Mouse (Mus musculus): Measurements from ENCODE around the gene Lrfn5. TPM values are rescaled to one million over a fixed set of nuclear protein-coding genes. Genes with fewer than 3 reads are reported as not detected.

The Lrfn5 gene
- 3.4 and 5.3 TPM in 2 replicates for polyA plus RNA-seq (2014; fragmentation: Nextera tagmentation; extraction: Ambion mirVana)

- peak within 1 kb of the TSS; percentile 89 for H3K4me2 ChIP-seq (replicated peaks; ENCODE audit: low read depth, low read length)
- H3K9ac ChIP-seq (ENCODE audit: low read depth, low read length), result peak within 1 kb of the TSS; percentile 64
- peak; percentile 81 for DNase-seq (ENCODE audit: low spot score)
Observed at GRCm38 (mm10) chr12:61522829-61523370, at the start of gene Lrfn5. TSS of gene Lrfn5 (plus strand) at chr12:61523150.

GRCm38 (mm10) chr12:61521501-61522147 is 1.3 kb upstream of the Lrfn5 start:
- no peaks in the 10 kb centered on the region for H3K9me3 ChIP-seq (ENCODE audit: control insufficient read depth, low read length)
- no peaks in the 10 kb centered on the region for H3K4me1 ChIP-seq (replicated peaks; ENCODE audit: control insufficient read depth, insufficient read depth, low read length)
- H3K36me3 ChIP-seq (ENCODE audit: control insufficient read depth, insufficient read depth, low read length), result no peaks in the 10 kb centered on the region
- ATAC-seq (ENCODE audit: low FRiP score) (no peak), DNase-seq (ENCODE audit: low spot score) (peak; percentile 33)
- H3K9ac ChIP-seq (ENCODE audit: low read depth, low read length), result no peak overlapping the region
- 2% methylated on average over 20 of the region's 20 CpGs for WGBS
- peaks cover 22% of the 10 kb centered on the region for H3K27me3 ChIP-seq (ENCODE audit: control insufficient read depth, insufficient read depth, low read length)
- H3K4me2 ChIP-seq (replicated peaks; ENCODE audit: low read depth, low read length), result peak overlapping the region; percentile 24
- H3K4me3 ChIP-seq (ENCODE audit: low read depth, low read length), result 0 out of 2 replicates have a peak overlapping the region, but pooled peaks have one; percentile 1
- no peak overlapping the region for H3K27ac ChIP-seq (ENCODE audit: low read depth, low read length)

More at GRCm38 (mm10) chr12:61522829-61523370, at the start of gene Lrfn5:
- Histone ChIP-seq H3K4me3 (ENCODE audit: low read depth, low read length) (peak within 1 kb of the TSS; percentile 56), H3K27ac (ENCODE audit: low read depth, low read length) (peak within 1 kb of the TSS; percentile 54), H3K27me3 (ENCODE audit: control insufficient read depth, insufficient read depth, low read length) (peaks cover 22% of the 10 kb centered on the region), H3K9me3 (ENCODE audit: control insufficient read depth, low read length) (no peaks in the 10 kb centered on the region), H3K36me3 (ENCODE audit: control insufficient read depth, insufficient read depth, low read length) (no peaks in the 10 kb centered on the region), H3K4me1 (replicated peaks; ENCODE audit: control insufficient read depth, insufficient read depth, low read length) (no peaks in the 10 kb centered on the region)
- WGBS, result under 1% methylated on average over 39 of the region's 50 CpGs
- ATAC-seq (ENCODE audit: low FRiP score), result peak; percentile 92

GRCm38 (mm10) chr12:61522148-61522828 is 662 bp upstream of the Lrfn5 start:
- Histone ChIP-seq H3K4me2 (replicated peaks; ENCODE audit: low read depth, low read length) (peak overlapping the region; percentile 89), H3K4me3 (ENCODE audit: low read depth, low read length) (peak overlapping the region; percentile 56), H3K9ac (ENCODE audit: low read depth, low read length) (no peak overlapping the region), H3K4me1 (replicated peaks; ENCODE audit: control insufficient read depth, insufficient read depth, low read length) (no peaks in the 10 kb centered on the region), H3K27ac (ENCODE audit: low read depth, low read length) (no peak overlapping the region; the same call in 1 of the 2 replicates), H3K27me3 (ENCODE audit: control insufficient read depth, insufficient read depth, low read length) (peaks cover 22% of the 10 kb centered on the region), H3K9me3 (ENCODE audit: control insufficient read depth, low read length) (no peaks in the 10 kb centered on the region), H3K36me3 (ENCODE audit: control insufficient read depth, insufficient read depth, low read length) (no peaks in the 10 kb centered on the region)
- ATAC-seq (ENCODE audit: low FRiP score) (peak; percentile 56), DNase-seq (ENCODE audit: low spot score) (peak; percentile 43)
- 1% methylated on average over 6 of the region's 6 CpGs for WGBS

- Histone ChIP-seq H3K36me3 (ENCODE audit: control insufficient read depth, insufficient read depth, low read length) (no peaks in the 10 kb centered on the region), H3K9me3 (ENCODE audit: control insufficient read depth, low read length) (no peaks in the 10 kb centered on the region), H3K4me3 (ENCODE audit: low read depth, low read length) (peak overlapping the region; percentile 56), H3K27me3 (ENCODE audit: control insufficient read depth, insufficient read depth, low read length) (peaks cover 22% of the 10 kb centered on the region), H3K27ac (ENCODE audit: low read depth, low read length) (no peak overlapping the region), H3K4me1 (replicated peaks; ENCODE audit: control insufficient read depth, insufficient read depth, low read length) (no peaks in the 10 kb centered on the region), H3K4me2 (replicated peaks; ENCODE audit: low read depth, low read length) (peak overlapping the region; percentile 89), H3K9ac (ENCODE audit: low read depth, low read length) (peak overlapping the region; percentile 23)
- WGBS, result 2% methylated on average over 16 of the region's 16 CpGs
- peak; percentile 52 for DNase-seq (ENCODE audit: low spot score)
- ATAC-seq (ENCODE audit: low FRiP score), result no peak
Observed at GRCm38 (mm10) chr12:61523631-61524182, 757 bp downstream of the Lrfn5 start.

- DNase-seq (ENCODE audit: low spot score) (peak; percentile 64), ATAC-seq (ENCODE audit: low FRiP score) (no peak)
- Histone ChIP-seq H3K4me2 (replicated peaks; ENCODE audit: low read depth, low read length) (peak overlapping the region; percentile 89), H3K9ac (ENCODE audit: low read depth, low read length) (peak overlapping the region; percentile 42), H3K27ac (ENCODE audit: low read depth, low read length) (no peak overlapping the region), H3K4me1 (replicated peaks; ENCODE audit: control insufficient read depth, insufficient read depth, low read length) (no peaks in the 10 kb centered on the region), H3K9me3 (ENCODE audit: control insufficient read depth, low read length) (no peaks in the 10 kb centered on the region), H3K36me3 (ENCODE audit: control insufficient read depth, insufficient read depth, low read length) (no peaks in the 10 kb centered on the region), H3K4me3 (ENCODE audit: low read depth, low read length) (peak overlapping the region; percentile 56), H3K27me3 (ENCODE audit: control insufficient read depth, insufficient read depth, low read length) (peaks cover 22% of the 10 kb centered on the region)
- under 1% methylated on average over 33 of the region's 33 CpGs for WGBS
Observed at GRCm38 (mm10) chr12:61524183-61524651, 1.3 kb downstream of the Lrfn5 start.

- WGBS, result 0% methylated on average over 9 of the region's 9 CpGs
- Histone ChIP-seq H3K27me3 (ENCODE audit: control insufficient read depth, insufficient read depth, low read length) (peaks cover 16% of the 10 kb centered on the region), H3K4me3 (ENCODE audit: low read depth, low read length) (no peak overlapping the region), H3K9ac (ENCODE audit: low read depth, low read length) (no peak overlapping the region), H3K9me3 (ENCODE audit: control insufficient read depth, low read length) (no peaks in the 10 kb centered on the region), H3K4me2 (replicated peaks; ENCODE audit: low read depth, low read length) (peak overlapping the region; percentile 18; the same call in 1 of the 2 replicates), H3K4me1 (replicated peaks; ENCODE audit: control insufficient read depth, insufficient read depth, low read length) (no peaks in the 10 kb centered on the region), H3K36me3 (ENCODE audit: control insufficient read depth, insufficient read depth, low read length) (no peaks in the 10 kb centered on the region), H3K27ac (ENCODE audit: low read depth, low read length) (no peak overlapping the region)
- DNase-seq (ENCODE audit: low spot score), result peak; percentile 54
- peak; percentile 43; the same call in 1 of the 2 replicates for ATAC-seq (ENCODE audit: low FRiP score)
Observed at GRCm38 (mm10) chr12:61526199-61526598, 3.2 kb downstream of the Lrfn5 start.

- no peak overlapping the region for H3K4me2 ChIP-seq (replicated peaks; ENCODE audit: low read depth, low read length)
Observed at GRCm38 (mm10) chr12:61579949-61580348, 57.0 kb downstream of the Lrfn5 start.

GRCm38 (mm10) chr12:61600305-61600704 is 77.4 kb downstream of the Lrfn5 start:
- H3K27ac ChIP-seq (ENCODE audit: low read depth, low read length), result no peak overlapping the region
- H3K9ac ChIP-seq (ENCODE audit: low read depth, low read length), result no peak overlapping the region
- no peak for DNase-seq (ENCODE audit: low spot score)
- no peaks in the 10 kb centered on the region for H3K27me3 ChIP-seq (ENCODE audit: control insufficient read depth, insufficient read depth, low read length)
- H3K4me3 ChIP-seq (ENCODE audit: low read depth, low read length), result no peak overlapping the region
- H3K9me3 ChIP-seq (ENCODE audit: control insufficient read depth, low read length), result no peaks in the 10 kb centered on the region
- no peak for ATAC-seq (ENCODE audit: low FRiP score)
- no peaks in the 10 kb centered on the region for H3K4me1 ChIP-seq (replicated peaks; ENCODE audit: control insufficient read depth, insufficient read depth, low read length)
- no peak overlapping the region for H3K4me2 ChIP-seq (replicated peaks; ENCODE audit: low read depth, low read length)
- H3K36me3 ChIP-seq (ENCODE audit: control insufficient read depth, insufficient read depth, low read length), result no peaks in the 10 kb centered on the region

More at GRCm38 (mm10) chr12:61579949-61580348, 57.0 kb downstream of the Lrfn5 start:
- Histone ChIP-seq H3K36me3 (ENCODE audit: control insufficient read depth, insufficient read depth, low read length) (no peaks in the 10 kb centered on the region), H3K9ac (ENCODE audit: low read depth, low read length) (no peak overlapping the region), H3K4me3 (ENCODE audit: low read depth, low read length) (no peak overlapping the region), H3K4me1 (replicated peaks; ENCODE audit: control insufficient read depth, insufficient read depth, low read length) (no peaks in the 10 kb centered on the region), H3K9me3 (ENCODE audit: control insufficient read depth, low read length) (no peaks in the 10 kb centered on the region), H3K27me3 (ENCODE audit: control insufficient read depth, insufficient read depth, low read length) (no peaks in the 10 kb centered on the region), H3K27ac (ENCODE audit: low read depth, low read length) (no peak overlapping the region)
- DNase-seq (ENCODE audit: low spot score) (no peak), ATAC-seq (ENCODE audit: low FRiP score) (no peak)
- WGBS, result 85% methylated on average over 5 of the region's 5 CpGs

All from hindbrain, embryonic 11.5 days (tissue).